Mouse (Mus musculus) hindbrain, embryonic 16.5 days (tissue): ENCODE measurements around the gene Ift57. TPM values are rescaled to one million over a fixed set of nuclear protein-coding genes. Genes with fewer than 3 reads are reported as not detected.

Experiments used
- ATAC-seq: fragments of 200-750 bp; cut with Nextera tagmentation; 2 replicates; pipeline ENCODE4 v1.8.0; 2017; ENCODE audit warnings: moderate TSS enrichment, moderate library complexity
- H3K27ac ChIP-seq: fragments of 300-500 bp; sonication (generic); 2 replicates; pipeline ENCODE4 v1.5.1; 2014; ENCODE audit warnings: low read depth, mild to moderate bottlenecking, control low read depth, low read length, moderate library complexity
- H3K27me3 ChIP-seq: fragments of 300-500 bp; sonication (generic); replicated peaks from 2 replicates; pipeline ENCODE4 v1.6.1; 2014; ENCODE audit warnings: low read length; ENCODE audit not compliant: control insufficient read depth, insufficient read depth
- H3K36me3 ChIP-seq: fragments of 300-500 bp; sonication (generic); 2 replicates; pipeline ENCODE4 v1.6.1; 2014; ENCODE audit warnings: mild to moderate bottlenecking, low read length, moderate library complexity, mixed read lengths; ENCODE audit not compliant: control insufficient read depth, insufficient read depth
- H3K4me1 ChIP-seq: fragments of 300-500 bp; sonication (generic); 2 replicates; pipeline ENCODE4 v1.6.1; 2014; ENCODE audit warnings: low read depth, low read length; ENCODE audit not compliant: control insufficient read depth, insufficient read depth
- H3K4me2 ChIP-seq: fragments of 300-500 bp; sonication (generic); 2 replicates; pipeline ENCODE4 v1.6.1; 2014; ENCODE audit warnings: mild to moderate bottlenecking, low read length, control low read depth, moderate library complexity
- H3K4me3 ChIP-seq: fragments of 300-500 bp; sonication (generic); 2 replicates; pipeline ENCODE4 v1.5.1; 2014; ENCODE audit warnings: mild to moderate bottlenecking, low read length, control low read depth, moderate library complexity
- H3K9ac ChIP-seq: fragments of 300-500 bp; sonication (generic); 2 replicates; pipeline ENCODE4 v1.6.1; 2014; ENCODE audit warnings: low read depth, mild to moderate bottlenecking, control low read depth, low read length, moderate library complexity
- H3K9me3 ChIP-seq: fragments of 300-500 bp; sonication (generic); 2 replicates; pipeline ENCODE4 v1.6.1; 2014; ENCODE audit warnings: mild to moderate bottlenecking, low read length, moderate library complexity; ENCODE audit not compliant: control insufficient read depth
- WGBS: fragments of 180-500 bp; shearing (Covaris S2); extraction: QIAGEN DNeasy Blood & Tissue Kit; methylation state at CpG from one replicate; pipeline ENCODE4 v1.1.7; 2014; 5-methylcytosine and 5-hydroxymethylcytosine counted together
- polyA plus RNA-seq: library from polyadenylated mRNA; unstranded; fragments of >200 nt; fragmentation: Nextera tagmentation; extraction: Ambion mirVana; gene quantifications from 2 replicates; pipeline ENCODE4 v1.2.1, GENCODE M21; 2015

Ift57 gene
- 42.2 and 43.8 TPM in 2 replicates for polyA plus RNA-seq

GRCm38 (mm10) chr16:49698620-49699525 is at the start of gene Ift57:
Ift57 (plus strand) TSS chr16:49699233.
- Histone ChIP-seq H3K9me3 (no peaks in the 10 kb centered on the region), H3K27ac (peak within 1 kb of the TSS; percentile 79), H3K36me3 (no peaks in the 10 kb centered on the region), H3K27me3 (no peaks in the 10 kb centered on the region), H3K4me1 (peaks cover 10% of the 10 kb centered on the region), H3K4me3 (peak within 1 kb of the TSS; percentile 92), H3K9ac (peak within 1 kb of the TSS; percentile 79), H3K4me2 (peak within 1 kb of the TSS; percentile 79)
- 3% methylated on average over 53 of the region's 53 CpGs for WGBS
- peak; percentile 100 for ATAC-seq

DNA sequence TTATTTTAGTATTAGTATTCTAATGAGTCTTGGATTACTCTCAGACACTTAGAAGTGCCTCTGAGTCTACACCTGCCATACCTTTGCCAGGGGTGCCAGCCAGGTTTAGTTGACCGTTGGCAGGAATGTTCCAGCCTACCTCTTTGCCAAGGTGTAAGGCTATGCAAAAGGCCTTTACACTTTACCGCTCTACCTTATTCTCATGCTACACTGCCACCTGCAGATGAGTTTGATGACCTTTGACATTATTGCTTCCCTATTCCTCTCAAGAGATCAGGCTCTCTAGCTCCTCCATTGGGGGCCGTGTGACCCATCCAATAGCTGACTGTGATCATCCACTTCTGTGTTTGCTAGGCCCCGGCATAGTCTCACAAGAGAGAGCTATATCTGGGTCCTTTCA is 41.9 kb upstream of the Ift57 start:
- Histone ChIP-seq H3K9ac (no peak overlapping the region), H3K36me3 (no peaks in the 10 kb centered on the region), H3K27me3 (no peaks in the 10 kb centered on the region), H3K4me1 (no peaks in the 10 kb centered on the region), H3K9me3 (no peaks in the 10 kb centered on the region), H3K4me2 (no peak overlapping the region), H3K4me3 (no peak overlapping the region), H3K27ac (no peak overlapping the region)
- no peak for ATAC-seq
- 94% methylated on average over 4 of the region's 4 CpGs for WGBS

- Histone ChIP-seq H3K36me3 (no peaks in the 10 kb centered on the region), H3K9ac (no peak overlapping the region), H3K4me1 (no peaks in the 10 kb centered on the region), H3K27me3 (no peaks in the 10 kb centered on the region), H3K27ac (no peak overlapping the region), H3K9me3 (no peaks in the 10 kb centered on the region), H3K4me3 (no peak overlapping the region), H3K4me2 (no peak overlapping the region)
- WGBS, result 70% methylated on average over 5 of the region's 5 CpGs
- no peak for ATAC-seq
These were observed 41.0 kb upstream of the Ift57 start for GRCm38 (mm10) chr16:49658029-49658428.

DNA sequence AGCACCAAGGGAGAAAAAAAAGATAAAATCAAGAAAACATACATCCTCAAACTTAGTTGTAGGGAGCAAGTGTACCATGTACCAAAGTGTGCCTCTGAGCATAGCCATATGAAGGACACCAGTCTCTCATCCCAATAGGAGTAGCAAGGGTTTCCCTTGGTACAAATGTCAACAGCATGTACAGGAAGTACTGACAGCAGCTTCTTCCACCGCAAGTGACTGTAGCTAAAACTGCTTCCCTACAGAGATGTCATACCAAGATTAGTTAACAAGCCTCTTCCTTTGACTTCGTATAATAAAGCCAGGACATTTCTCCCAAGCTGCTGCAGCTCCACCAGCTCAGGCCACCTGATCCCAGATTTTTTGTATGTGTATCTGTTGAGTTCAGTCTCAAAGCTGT is 39.9 kb upstream of the Ift57 start:
- Histone ChIP-seq H3K27me3 (no peaks in the 10 kb centered on the region), H3K36me3 (no peaks in the 10 kb centered on the region), H3K9me3 (no peaks in the 10 kb centered on the region), H3K27ac (no peak overlapping the region), H3K4me3 (no peak overlapping the region), H3K4me2 (no peak overlapping the region), H3K9ac (no peak overlapping the region), H3K4me1 (no peaks in the 10 kb centered on the region)
- 72% methylated on average over 2 of the region's 2 CpGs for WGBS
- ATAC-seq, result no peak

DNA sequence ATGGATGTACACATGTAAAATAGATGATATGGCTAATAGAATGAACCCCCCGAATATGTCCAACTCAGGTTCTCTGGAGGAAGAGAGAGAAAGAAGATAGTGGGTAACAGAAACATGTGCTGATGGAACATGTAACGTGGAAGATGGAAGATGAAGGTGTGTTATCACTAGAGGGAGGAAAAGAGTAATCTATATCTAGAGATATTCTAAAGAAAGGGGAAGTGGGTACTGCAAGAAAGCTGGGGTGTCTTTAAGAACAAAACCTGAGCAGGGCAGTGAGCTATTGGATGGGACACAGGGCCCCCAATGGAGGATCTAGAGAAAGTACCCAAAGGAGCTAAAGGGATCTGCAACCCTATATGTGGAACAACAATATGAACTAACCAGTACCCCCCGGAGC is 38.9 kb upstream of the Ift57 start:
- no peaks in the 10 kb centered on the region for H3K4me1 ChIP-seq
- 96% methylated on average over 3 of the region's 3 CpGs for WGBS
- no peak overlapping the region for H3K4me2 ChIP-seq
- no peak overlapping the region for H3K27ac ChIP-seq
- no peaks in the 10 kb centered on the region for H3K36me3 ChIP-seq
- H3K9ac ChIP-seq, result no peak overlapping the region
- H3K9me3 ChIP-seq, result no peaks in the 10 kb centered on the region
- no peak overlapping the region for H3K4me3 ChIP-seq
- no peak for ATAC-seq
- H3K27me3 ChIP-seq, result no peaks in the 10 kb centered on the region

DNA sequence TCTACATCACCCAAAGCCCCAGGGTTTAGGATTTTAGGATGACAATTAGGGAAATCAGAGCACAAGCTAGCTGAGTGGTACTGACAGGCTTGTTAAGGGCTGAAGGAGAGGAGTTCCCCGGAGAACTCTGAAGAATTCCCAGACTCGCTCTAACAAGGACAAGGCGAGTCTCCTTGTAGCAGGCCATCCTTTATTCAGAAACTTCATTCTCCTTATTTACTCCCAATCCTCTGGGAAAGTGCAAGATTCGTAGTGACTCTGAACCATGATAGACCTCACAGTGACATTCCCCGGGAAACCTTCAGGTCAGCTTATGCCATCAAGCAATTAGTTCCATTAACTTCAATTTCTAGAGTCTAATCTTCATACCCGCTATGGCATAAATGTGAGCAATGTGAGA is 36.8 kb upstream of the Ift57 start:
- H3K9ac ChIP-seq, result no peak overlapping the region
- no peak for ATAC-seq
- WGBS, result 88% methylated on average over 6 of the region's 6 CpGs
- H3K36me3 ChIP-seq, result no peaks in the 10 kb centered on the region
- no peaks in the 10 kb centered on the region for H3K4me1 ChIP-seq
- H3K4me2 ChIP-seq, result no peak overlapping the region
- H3K4me3 ChIP-seq, result no peak overlapping the region
- H3K9me3 ChIP-seq, result no peaks in the 10 kb centered on the region
- H3K27me3 ChIP-seq, result no peaks in the 10 kb centered on the region
- no peak overlapping the region for H3K27ac ChIP-seq

GRCm38 (mm10) chr16:49664677-49665076 is 34.4 kb upstream of the Ift57 start:
- Histone ChIP-seq H3K9ac (no peak overlapping the region), H3K9me3 (no peaks in the 10 kb centered on the region), H3K36me3 (no peaks in the 10 kb centered on the region), H3K4me1 (no peaks in the 10 kb centered on the region), H3K27ac (no peak overlapping the region), H3K4me2 (no peak overlapping the region), H3K4me3 (no peak overlapping the region), H3K27me3 (no peaks in the 10 kb centered on the region)
- ATAC-seq, result no peak
- 63% methylated on average over 7 of the region's 7 CpGs for WGBS

DNA sequence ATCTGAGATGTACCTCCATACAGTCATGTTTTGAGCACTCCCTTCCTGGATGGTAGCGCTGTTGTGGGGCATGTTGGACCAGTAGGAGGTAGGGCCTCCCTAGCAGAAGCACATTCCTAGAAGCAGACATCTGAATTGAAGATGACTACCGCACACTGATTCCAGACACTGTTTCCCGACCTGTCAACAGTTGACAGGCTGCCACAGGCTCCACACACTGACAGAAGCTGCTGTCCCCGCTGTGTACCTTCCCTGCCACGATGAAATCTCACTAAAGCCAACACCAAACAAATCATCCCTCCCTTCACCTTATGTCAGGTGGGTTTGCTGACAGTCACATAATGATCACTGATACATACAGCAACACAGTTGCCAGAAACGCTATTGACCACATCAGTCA is 19.4 kb upstream of the Ift57 start:
- WGBS, result 80% methylated on average over 6 of the region's 6 CpGs
- Histone ChIP-seq H3K9ac (no peak overlapping the region), H3K27ac (no peak overlapping the region), H3K36me3 (no peaks in the 10 kb centered on the region), H3K27me3 (no peaks in the 10 kb centered on the region), H3K4me3 (no peak overlapping the region), H3K9me3 (no peaks in the 10 kb centered on the region; the same call in 1 of the 2 replicates), H3K4me2 (no peak overlapping the region), H3K4me1 (no peaks in the 10 kb centered on the region)
- ATAC-seq, result no peak

- no peaks in the 10 kb centered on the region for H3K4me1 ChIP-seq
- H3K4me3 ChIP-seq, result no peak overlapping the region
- H3K4me2 ChIP-seq, result no peak overlapping the region
- no peak overlapping the region for H3K9ac ChIP-seq
- ATAC-seq, result no peak
- H3K36me3 ChIP-seq, result no peaks in the 10 kb centered on the region
- no peak overlapping the region for H3K27ac ChIP-seq
- no peaks in the 10 kb centered on the region for H3K9me3 ChIP-seq
- WGBS, result 34% methylated on average over 4 of the region's 4 CpGs
- H3K27me3 ChIP-seq, result no peaks in the 10 kb centered on the region
These were observed 14.1 kb upstream of the Ift57 start for GRCm38 (mm10) chr16:49684961-49685360.
